Mouse (Mus musculus) CD8-positive naive resting alpha-beta T cell, adult 2 months (primary cell): Measurements from ENCODE around the gene P2ry6.

Experiments
- DNase-seq, 2 experiments: peaks; one replicate each; pipeline ENCODE4 v3.0.0; 2022; ENCODE audit warnings: low read depth in 2 of 2, low spot score in 2 of 2

Gene P2ry6

DNA sequence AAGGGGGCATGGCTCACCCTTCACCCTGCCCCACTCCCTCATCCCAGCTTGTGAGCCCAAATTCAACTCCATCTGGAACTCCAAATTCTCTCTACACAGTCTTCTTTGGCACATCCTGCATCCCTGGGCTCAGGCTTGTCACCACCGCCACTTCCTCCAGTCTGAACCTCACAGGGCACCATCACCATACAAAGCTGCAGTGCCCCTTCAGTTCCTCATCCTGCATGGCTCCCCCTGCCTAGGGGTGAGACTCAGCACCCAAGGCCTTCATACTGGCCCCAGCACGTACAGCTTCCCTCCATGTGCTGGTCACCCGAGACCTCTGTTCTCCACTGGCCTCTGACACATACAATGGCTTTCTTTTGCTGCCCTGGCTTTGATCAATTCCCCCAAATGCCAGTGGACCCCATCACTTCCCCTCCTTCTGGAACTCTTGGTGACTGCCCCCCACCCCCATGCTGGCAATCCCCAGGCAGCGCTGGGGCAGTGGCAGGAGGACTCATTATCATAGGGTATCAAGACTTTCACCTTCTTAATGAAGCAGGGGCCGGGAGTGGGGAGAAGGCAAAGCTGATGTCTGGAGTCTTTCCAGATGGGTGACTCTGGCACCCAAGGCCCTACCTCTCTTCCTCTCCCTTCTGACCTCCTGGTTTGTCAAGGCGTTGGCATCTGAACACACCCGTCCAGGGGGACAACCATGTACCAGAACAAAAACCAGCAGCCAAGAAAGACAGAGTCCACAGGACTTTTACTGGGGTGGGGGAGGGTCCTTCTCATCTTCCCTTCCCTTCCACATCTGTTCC, 55.2 kb downstream of the P2ry6 start:
- no peak for DNase-seq

- DNase-seq: no peak
Measured at GRCm38 (mm10) chr7:100918176-100918575, 56.3 kb downstream of the P2ry6 start.

GRCm38 (mm10) chr7:100917751-100918150, 56.7 kb downstream of the P2ry6 start:
- DNase-seq: no peak

DNA sequence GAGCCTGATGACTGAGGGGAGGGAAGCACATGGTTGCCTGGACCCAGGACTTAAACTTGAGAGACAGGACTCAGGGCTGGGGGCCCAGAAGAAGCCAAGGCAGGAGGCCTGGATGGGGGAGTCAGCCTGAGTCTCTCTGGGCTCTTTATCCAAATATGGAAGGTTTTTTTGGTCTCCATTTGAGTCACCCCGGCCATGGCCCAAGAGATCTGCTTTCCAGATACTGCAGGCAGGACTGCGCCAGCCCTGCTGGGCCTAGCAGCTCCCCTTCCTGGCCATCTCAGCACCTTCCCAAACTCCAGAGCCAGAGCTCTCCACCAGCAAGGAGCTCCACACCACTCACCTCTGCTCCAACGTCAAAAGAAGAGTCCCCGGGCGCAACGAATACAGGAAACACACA, 57.9 kb downstream of the P2ry6 start:
- no peak for DNase-seq

- DNase-seq: no peak
Measured at GRCm38 (mm10) chr7:100915204-100915603, 59.2 kb downstream of the P2ry6 start.

DNA sequence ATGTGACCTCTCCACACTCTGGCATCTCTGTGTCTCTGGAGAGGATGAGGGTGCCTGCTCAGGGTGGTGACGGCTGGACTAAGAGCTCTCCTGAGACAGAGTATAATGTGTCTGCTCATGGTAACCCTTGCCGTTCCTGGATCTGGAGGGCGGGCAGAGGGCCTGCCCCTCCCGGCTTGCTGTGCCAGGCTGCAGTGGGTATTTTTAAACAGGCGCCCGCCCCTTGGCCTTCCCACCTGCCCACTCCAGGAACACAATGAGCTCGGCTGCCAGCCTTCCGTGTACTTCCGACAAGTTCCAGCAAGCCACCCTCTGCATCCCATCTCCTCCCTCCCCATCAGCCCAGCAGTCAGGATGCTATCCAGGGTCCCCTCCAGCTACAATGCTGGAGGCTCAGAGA, 62.7 kb downstream of the P2ry6 start:
- no peak for DNase-seq

DNA sequence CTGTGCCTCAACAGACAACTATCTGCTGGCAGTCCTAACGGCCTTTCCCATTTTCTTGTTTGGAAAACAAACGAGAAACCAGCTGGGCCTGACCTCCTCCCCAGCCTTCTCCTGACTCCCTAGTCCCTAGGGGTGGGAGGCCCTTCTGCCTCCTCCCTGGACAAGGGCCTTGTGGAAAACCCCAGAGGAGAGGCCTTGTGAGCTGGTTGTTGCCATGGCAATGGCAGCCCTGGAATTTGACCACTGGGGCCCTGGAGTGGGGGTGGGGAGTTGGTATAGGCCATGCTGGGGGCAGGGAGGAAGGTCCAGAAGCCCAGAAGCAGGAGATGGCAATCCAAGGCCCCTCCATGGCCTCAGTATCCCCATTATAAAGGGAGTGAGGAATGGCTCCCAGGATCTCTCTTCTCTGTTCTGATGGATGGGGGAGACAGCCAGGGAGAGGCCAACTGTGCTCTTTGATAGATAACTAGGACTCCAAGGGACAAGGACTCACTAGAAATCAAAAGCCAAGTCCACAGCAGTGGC, 63.1 kb downstream of the P2ry6 start:
- no peak for DNase-seq

GRCm38 (mm10) chr7:100908567-100908966, 65.9 kb downstream of the P2ry6 start:
- DNase-seq: no peak

- DNase-seq: no peak
Measured at GRCm38 (mm10) chr7:100908061-100908460, 66.4 kb downstream of the P2ry6 start.

GRCm38 (mm10) chr7:100907231-100907630, 67.2 kb downstream of the P2ry6 start:
- DNase-seq: peak; percentile 67 to 77

DNA sequence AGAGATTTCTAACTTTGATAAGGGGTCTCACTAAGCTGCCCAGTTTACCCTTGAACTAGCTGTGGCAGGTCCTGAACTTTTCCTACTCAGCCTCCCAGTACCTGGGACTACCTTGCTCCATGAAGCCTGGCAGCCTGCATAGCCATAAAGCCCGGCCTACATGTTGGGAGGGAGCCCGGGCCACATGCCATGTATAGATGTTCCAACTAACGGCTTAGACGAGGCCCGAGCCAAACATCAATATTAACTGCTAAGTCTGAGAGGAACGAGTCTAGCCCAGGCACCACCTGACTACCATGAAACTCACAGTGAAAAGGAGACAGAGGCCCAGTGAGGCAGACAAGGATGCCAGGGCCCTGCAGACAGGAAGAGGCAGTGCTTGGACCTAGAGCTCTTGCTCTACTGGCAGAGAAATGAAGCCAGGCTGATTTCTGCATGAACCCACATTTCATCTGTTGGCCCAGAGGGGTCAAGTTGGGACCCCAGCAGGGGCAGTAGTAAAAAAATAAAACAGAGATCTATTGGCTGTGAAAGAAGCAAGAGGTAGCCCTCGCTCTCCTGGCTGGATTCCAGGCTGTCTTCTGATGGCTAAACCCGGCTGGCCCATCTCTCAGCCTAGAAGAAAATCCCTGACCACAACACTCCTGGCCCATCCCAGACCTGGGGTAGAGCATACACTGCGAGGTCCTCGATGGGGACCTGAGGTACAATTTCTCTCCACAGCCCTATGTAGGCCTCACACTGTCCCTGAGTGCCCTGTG, 68.2 kb downstream of the P2ry6 start:
- DNase-seq: no peak

DNA sequence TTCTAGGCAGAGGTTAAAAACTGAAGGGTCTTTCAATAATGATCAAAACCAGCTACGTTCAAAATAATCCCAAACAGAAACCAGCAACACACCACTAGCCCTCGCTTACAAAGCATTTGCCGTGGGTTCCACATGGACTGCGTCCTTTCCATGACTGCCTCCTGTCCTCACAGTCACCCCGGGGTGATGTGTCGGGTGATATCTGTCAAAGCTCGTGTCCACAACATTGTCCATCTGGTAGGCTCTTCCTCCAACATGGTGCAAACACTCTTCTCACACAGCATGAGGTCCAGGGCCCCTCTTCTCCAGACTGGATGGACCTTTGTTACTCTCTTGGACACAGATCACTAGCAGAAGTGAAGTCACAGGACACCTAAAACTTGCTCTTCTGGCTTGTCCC, 69.4 kb downstream of the P2ry6 start:
- DNase-seq: no peak

DNA sequence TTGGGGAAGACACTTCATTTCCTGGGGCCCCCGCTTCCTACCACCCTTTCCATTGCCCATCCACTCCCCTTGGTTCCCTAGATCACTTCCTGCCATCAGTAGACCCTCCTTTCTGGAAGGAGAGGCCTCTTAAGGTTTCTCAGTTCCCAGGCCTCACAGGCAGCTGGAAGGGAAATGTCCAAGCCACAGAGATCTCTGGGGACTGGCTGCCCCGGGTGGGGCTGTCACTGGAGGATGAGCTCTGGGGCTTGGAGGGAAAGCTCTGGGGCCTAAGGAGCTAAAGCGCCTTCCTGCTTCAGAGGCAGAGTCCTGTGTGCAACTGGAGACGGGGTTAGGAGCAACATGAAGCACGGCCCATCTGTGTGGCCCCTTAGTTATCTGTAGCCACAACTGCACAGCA, 69.8 kb downstream of the P2ry6 start:
- no peak for DNase-seq

GRCm38 (mm10) chr7:100902451-100903137, 71.9 kb downstream of the P2ry6 start:
- DNase-seq: no peak

DNA sequence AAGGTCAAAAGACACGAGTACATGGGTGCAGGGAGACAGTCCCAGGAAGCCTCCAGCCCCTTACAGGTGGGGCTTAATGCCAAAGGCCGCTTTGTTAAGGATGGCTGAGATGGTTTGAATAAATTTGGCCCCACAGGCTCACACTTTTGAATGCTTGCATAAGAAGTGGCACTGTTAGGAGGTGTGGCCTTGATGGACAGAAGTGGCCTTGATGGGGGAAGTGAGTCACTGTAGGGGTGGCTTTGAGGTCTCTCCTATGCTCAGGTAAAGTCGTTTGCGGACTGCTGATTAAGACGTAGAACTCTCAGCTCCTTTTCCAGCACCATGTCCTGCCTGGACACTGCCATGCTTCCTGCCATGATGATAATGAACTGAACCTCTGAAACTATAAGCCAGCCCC, 76.6 kb downstream of the P2ry6 start:
- DNase-seq: no peak

DNA sequence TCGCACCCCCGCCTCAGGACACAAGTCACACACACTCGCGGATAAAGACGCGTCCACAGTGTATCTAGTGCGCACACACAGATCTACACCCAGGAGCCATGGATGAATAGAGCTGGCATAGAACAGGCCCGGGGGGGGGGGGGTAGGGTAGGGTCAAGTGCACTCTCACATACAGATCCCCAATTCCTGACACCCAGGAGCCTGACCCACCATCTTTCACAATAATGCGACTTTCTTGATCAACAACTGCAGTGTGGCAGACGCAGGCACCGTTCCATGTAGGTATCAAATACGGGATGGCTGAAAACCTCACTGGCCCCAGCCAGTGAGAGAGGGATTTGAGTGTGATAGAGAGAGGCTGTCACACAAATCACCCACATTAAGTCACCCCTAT, 79.6 kb downstream of the P2ry6 start:
- DNase-seq: no peak

DNA sequence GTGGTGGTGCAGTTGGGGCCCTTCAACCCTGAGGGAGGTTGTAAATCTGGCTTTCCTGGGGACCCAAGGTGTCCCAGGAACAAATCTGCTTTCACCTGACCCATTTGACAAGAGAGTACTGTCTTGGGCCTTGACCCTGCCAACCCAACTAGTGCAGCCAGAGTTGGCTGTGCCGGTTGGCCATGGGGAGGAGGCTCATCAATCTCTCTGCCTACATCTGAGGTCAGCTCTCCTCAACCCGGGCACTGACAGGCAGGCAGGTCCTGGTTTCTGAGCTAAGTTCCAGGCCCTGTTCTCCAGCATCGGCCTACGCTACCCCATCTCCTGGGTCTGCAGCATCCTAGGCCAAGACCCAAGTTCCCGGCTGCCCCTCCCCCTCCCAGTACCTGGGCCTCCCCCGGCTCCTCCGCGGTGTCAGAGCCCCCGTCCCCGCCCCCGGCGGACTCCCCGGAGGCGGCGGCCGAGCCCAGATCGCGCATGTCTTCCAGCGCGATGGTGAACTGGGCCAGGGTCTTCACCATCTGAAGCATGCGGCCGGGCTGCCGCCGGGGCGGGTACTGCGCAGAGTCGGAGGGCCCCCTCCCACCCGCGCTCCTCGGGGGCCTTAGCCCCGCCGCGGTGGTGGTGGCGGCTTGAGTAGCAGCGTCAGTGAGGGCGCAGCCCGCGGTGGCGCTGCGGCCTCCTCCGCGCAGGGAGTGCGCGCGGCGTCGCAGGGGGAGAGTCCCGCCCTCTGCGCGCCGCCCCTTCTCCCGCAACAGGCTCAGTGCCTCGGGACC, 80.2 kb downstream of the P2ry6 start:
- no peak for DNase-seq

DNA sequence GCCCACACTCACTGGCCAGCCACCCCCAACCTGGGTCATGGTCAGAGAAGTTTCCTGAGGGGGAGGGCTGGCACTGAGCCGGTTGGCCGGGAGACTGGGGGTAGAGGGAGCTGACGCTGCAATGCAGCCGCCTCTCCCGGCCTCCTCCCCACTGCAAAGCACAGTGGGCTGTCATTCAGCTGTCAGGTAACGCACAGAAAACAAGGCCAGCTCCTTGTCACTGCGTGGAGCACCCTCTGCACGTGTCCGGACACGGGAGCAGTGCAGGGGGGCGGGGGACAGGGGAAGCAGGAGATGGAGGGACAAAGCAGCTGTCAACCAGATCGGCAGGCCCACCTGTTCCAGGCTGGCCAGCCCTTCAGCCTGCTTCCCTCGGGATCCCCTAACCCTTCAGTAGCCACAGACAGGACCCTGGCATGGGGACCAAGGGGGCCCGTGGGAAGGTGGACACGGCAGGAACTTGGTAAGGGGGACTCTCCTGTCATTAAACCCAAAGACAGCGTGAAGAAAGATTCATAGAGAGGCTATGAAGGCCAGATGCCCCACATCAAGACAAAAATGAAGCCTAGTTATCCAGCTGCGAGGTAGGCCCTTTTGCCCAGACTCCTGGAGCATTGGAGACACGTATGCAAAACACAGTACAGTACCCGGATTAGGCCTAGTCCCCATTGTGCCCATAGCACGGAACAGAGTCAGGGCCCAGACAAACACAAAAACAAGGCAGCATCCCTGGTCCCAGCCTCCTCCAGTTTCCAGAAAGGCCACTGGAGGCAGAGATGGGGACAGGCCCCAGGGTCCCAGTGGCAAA, 81.0 kb downstream of the P2ry6 start:
- DNase-seq: no peak
